Mouse (Mus musculus) mammary gland, adult 2 months (tissue): Measurements from ENCODE around the gene Gm45618. TPM values are rescaled to one million over a fixed set of nuclear protein-coding genes. Genes with fewer than 3 reads are reported as not detected.

Experiments
- polyA plus RNA-seq: library from polyadenylated mRNA; depleted of rRNA; stranded (reverse); fragments of >200 nt; gene quantifications from 2 replicates; pipeline ENCODE4 v1.2.3, GENCODE M21; 2012; ENCODE audit warnings: low replicate concordance; rRNA removed

The Gm45618 gene
- polyA plus RNA-seq = not detected in 2 replicates

DNA sequence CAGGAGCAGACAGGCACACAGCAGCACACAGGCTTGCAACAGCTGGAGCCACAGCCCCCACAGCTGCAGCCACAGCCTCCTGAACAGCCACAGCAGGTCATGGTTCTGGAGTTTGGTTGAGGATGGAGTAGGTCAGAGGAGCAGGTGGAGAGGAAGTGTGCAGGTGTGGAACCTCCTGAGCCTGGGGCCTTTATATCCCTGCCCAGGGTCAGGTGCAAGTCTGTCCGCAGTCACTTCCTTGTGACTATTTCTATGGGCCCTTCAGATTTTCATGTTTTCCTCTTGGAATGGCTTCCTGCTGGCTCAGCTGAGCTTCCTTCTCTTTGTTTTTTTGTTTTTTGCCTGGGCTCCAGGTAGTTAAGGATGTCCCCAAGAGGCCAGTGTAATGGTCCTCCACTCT, at the start of gene Gm45618:
Gene Gm45618 (minus strand): TSS at position 101 of the 400 bp plus-strand sequence.

GRCm38 (mm10) chr7:142165639-142166038, 45.1 kb upstream of the Gm45618 start, which contains the start of gene Gm4553:
Gm4553 (minus strand) TSS chr7:142165739.

GRCm38 (mm10) chr7:142157013-142157412, 36.5 kb upstream of the Gm45618 start, which contains the start of gene Gm29735:
Gm29735 (minus strand) TSS chr7:142157113.

DNA sequence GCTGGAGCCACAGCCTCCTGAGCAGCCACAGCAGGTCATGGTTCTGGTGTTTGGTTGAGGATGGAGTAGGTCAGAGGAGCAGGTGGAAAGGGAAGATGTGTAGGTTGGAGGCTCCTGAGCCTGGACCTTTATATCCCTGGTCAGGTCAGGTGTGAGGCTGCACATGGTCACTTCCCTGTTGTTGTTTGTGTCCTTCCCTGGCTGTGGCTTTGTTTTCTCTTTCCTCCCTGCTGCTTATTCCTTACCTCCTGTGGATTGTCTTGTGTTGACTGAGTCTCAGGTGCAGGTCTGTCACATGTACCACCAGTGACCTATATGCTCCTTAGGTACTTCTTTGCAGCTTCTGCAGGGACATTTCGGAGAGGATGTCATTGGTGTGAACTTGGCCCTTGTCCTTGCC, 24.0 kb upstream of the Gm45618 start, which contains the start of gene Gm45337:
Gene Gm45337 (minus strand): TSS at position 101 of the 400 bp plus-strand sequence.

GRCm38 (mm10) chr7:142135934-142136333, 15.4 kb upstream of the Gm45618 start, which contains the start of gene Gm39115:
Gm39115 (minus strand) TSS chr7:142136034.

DNA sequence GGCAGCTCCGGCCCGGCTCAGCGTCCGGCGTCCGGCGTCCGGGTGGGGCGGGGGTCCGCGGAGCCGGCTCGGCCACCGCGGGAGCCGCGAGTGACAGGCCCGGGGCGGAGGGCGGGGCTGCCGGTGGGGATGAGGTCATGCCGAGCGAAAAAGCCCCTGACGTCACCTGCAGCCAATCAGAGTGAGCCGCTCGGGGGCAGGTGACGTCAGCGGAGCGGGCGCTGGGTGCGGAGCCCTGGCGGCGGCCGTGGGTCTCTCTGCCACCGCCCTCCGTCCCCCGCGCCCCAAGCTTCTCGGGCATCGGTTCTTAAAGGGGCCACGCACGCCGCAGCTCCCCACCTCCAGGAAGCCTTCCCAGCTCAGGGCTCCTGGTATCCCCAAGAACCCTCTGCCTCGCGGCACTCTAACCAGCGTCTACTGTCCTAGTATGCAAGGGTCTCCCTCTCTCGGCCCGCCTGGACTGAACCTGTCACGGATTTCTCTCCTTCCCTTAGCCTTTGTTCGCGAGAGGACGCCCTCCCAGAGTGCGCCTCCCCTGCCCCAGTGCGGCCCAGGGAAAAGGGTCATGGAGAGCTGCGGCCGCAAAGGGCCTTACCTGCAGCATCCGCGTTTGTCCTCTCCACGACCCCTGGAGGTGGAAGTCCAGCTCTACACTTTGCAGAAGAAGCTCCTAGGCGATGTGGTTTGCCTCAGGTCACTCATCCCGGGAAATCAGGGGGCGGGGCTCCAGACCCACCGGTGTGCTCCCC, 25.2 kb downstream of the Gm45618 start, which contains the start of gene Dusp8:
Gene Dusp8 (minus strand): TSS at position 661 of the 749 bp plus-strand sequence.

Other genes starting within 250 kb of the Gm45618 start
- 59.3 and 85.8 TPM in 2 replicates for gene Tollip, start 202.2 kb downstream of the Gm45618 start, polyA plus RNA-seq
- 0.13 and 0.22 TPM in 2 replicates for gene Brsk2, start 171.0 kb downstream of the Gm45618 start, polyA plus RNA-seq
- 34.6 and 50.5 TPM in 2 replicates for gene Mob2, start 59.7 kb downstream of the Gm45618 start, polyA plus RNA-seq
- 5.9 and 13.7 TPM in 2 replicates for gene Dusp8, start 24.9 kb downstream of the Gm45618 start, polyA plus RNA-seq
- not detected in 2 replicates for gene Gm39115, start 15.3 kb upstream of the Gm45618 start, polyA plus RNA-seq
- gene Gm45337, start 23.9 kb upstream of the Gm45618 start, polyA plus RNA-seq = not detected in 2 replicates
- gene Gm29735, start 36.4 kb upstream of the Gm45618 start, polyA plus RNA-seq = not detected in 2 replicates
- gene Gm4553, start 45.0 kb upstream of the Gm45618 start, polyA plus RNA-seq = not detected in 2 replicates
- gene Krtap5-2, start 55.3 kb upstream of the Gm45618 start, polyA plus RNA-seq = not detected in 2 replicates
- gene Gm10153, start 69.7 kb upstream of the Gm45618 start, polyA plus RNA-seq = not detected in 2 replicates
- gene Krtap5-3, start 80.6 kb upstream of the Gm45618 start, polyA plus RNA-seq = not detected in 2 replicates
- gene Gm7579, start 91.1 kb upstream of the Gm45618 start, polyA plus RNA-seq = not detected in 2 replicates
- gene Krtap5-5, start 109.2 kb upstream of the Gm45618 start, polyA plus RNA-seq = not detected in 2 replicates
- not detected in 2 replicates for gene Gm40460, start 120.3 kb upstream of the Gm45618 start, polyA plus RNA-seq
- gene Gm2431, start 137.6 kb upstream of the Gm45618 start, polyA plus RNA-seq = not detected in 2 replicates
- not detected in 2 replicates for gene Gm4559, start 153.6 kb upstream of the Gm45618 start, polyA plus RNA-seq
- not detected in 2 replicates for gene Krtap5-1, start 176.4 kb upstream of the Gm45618 start, polyA plus RNA-seq
- not detected in 2 replicates for gene Krtap5-4, start 182.8 kb upstream of the Gm45618 start, polyA plus RNA-seq